Mouse (Mus musculus) c-Kit-positive CD71-negative TER-119-negative erythroid progenitor cells, embryonic 14.5 days (primary cell): ENCODE measurements around the gene Htatip2.

ENCODE experiments used
- DNase-seq: peaks from one replicate; pipeline ENCODE4 v3.0.0-alpha.2; 2013; ENCODE audit warnings: low read depth

Gene Htatip2

DNA sequence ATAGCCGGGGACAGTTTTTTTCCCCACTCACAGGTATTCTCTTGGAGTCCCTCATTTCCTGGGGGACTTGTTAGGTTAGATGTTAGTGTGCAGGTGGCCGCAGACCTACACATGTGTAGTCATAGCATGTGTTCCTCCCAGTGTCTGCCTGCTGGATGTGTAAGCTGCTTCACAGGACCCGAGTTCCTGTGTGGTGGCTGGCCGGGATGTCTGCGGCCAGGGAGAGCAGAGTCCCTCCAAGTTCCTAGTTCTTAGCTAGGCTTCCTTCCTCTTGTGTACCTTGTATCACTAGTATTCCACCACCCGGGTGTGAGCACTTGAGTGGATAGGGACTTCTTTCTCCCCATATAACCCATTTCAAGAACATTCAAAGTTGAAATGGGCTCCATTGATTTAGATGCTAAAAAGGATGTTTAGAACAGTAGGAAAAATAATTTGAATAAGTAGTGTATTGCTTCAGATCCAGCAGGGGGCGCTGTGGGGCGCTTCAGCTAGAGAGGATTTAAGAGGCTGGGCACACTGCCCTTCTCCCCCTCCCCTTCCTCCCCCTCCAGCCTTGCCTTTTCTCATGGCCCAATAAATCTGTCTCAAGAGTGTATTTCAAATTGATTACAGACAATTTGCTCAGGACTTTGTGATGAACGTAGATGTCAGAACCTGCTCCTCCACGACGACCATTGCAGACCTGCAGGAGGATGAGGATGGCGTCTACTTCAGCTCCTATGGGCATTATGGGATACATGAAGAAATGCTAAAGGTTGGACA is 27.9 kb downstream of the Htatip2 start:
- DNase-seq = no peak

DNA sequence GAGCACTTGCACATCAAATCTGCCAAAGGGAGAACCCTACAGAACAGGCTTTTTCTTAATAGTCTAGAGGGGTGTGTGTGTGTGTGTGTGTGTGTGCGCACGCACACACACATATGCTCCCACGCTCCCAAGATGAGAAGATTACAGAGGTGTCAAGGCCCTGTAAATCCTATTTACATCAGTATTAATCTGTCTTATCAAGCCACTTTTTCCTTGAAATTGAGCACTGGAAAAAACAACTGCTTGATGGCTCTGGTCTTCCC is 28.4 kb downstream of the Htatip2 start:
- DNase-seq = no peak

DNA sequence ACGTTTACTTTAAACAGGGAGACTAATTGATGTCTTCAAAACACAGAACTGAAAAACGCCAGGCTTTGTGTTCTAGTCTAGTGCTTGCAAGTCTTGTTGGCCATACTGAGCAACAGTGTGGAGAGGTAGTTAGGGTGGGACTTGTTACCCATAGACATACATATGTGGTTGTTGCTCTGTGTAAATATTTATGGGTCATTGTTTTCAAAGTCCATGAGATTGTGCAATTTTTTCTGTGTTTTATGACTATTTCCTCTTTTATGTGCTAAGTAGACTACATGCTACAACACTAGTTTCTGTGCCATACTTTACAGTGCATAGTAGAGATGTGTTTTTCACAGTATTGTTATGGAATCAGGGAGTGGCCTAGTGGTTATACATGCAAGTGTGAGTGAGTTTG is 35.4 kb downstream of the Htatip2 start:
- DNase-seq = no peak

DNA sequence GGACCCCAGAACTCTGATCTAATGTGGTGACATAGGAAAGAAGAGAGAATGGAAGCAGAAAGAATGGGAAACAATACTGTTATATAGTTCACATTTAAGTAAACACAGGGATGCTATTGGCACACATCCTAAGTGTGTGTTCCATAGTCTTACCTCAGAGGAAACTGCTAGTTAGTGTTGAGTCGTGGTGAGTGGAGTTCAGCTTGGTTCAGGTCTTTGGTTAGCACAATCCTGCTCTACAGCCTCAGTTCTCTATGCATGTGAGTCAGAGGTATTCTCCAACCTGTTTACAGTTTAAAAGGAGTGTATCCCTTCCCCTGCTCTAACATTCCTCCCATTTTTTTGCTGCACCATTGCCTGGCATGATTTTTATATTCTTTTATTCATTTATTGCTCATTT is 38.3 kb downstream of the Htatip2 start:
- no peak for DNase-seq

DNA sequence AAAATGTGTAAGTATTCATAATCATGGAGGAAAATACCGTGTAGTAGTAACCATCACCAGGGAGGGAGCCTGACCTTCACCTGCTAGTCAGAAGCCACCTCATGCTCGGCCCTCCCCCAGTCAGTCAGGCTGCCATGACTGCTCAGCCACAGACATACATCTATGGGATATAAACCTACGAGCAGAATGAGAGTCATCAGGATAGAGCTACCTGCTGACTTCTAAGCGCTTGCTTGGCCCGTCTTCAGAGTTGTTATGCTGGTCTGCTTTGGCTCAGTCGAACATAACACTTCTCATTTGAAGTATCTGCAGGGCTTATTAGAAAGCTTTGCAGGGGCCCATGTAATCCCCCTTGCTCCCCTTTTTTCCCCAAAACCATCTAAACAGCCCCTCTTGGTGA is 44.6 kb downstream of the Htatip2 start:
- no peak for DNase-seq

DNA sequence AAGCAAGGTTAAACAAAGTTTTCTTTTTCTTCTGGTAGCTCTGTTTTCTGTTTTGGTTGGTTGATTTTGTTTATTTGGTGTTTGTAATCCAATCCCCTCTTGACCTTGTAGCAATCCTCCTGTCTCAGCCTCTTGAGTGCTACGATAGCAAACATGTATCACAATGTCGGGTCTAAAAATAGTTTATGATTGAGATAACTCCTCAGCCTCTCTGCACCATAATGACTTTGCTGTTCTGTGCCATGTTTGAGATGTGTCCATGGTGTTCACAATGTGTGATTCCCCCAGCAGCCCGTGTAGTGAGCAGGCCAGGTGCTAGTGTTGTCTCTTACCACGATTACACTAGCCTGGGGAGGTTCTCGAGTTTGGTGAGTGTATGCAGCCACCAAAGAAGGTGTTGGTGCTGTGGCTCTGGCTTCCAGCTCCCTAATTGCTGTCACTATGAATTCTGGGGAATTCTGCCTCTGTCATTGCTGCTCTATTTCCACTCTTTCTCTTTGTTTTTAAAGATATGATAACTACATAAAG is 45.8 kb downstream of the Htatip2 start:
- no peak for DNase-seq

DNA sequence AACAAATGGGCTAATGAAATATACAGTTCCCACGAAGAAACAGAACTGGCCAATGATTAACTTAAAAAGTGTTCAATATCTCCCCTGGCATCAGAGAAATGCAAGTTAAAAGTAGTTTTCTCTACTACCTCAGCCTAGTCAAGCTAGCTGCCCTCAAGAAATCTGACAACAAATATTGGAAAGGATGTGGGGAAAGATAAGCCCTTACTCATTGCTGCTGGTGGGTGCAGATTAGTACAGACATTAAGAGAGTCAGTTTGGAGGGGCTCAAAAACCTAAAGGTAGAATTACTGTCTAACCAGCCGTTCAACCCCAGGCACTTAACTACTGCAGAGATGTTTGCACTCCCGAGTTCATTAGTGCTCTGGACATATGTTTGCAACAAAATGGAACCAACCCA is 46.7 kb downstream of the Htatip2 start:
- DNase-seq = no peak

DNA sequence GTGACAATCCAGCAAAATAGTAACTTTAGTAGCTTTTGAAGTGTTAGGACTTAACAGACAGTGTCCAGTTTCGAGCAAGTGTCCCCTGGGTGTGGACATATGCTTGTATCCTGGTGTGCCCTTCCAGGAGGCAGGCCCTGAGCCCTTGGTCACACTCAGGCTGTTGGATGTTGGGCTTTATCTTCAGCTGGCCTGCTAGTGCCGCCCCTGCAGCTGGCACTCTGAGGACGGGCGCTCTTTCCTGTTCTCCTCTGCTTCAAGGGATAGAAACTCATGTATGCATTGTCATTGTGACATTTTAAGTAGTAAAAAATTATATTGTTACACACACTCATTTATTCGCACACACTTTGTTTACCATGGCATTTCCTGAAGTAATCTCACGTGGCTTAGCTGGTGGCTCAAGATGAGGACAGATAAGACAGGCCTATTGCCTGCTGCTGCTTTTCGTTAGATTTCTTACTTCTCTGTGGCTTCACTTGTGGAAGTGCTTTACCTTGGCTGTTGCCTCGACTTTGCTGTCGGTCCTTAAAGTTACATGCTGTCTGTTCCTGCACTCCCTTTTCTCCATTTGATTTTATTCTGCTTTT is 48.3 kb downstream of the Htatip2 start:
- no peak for DNase-seq

DNA sequence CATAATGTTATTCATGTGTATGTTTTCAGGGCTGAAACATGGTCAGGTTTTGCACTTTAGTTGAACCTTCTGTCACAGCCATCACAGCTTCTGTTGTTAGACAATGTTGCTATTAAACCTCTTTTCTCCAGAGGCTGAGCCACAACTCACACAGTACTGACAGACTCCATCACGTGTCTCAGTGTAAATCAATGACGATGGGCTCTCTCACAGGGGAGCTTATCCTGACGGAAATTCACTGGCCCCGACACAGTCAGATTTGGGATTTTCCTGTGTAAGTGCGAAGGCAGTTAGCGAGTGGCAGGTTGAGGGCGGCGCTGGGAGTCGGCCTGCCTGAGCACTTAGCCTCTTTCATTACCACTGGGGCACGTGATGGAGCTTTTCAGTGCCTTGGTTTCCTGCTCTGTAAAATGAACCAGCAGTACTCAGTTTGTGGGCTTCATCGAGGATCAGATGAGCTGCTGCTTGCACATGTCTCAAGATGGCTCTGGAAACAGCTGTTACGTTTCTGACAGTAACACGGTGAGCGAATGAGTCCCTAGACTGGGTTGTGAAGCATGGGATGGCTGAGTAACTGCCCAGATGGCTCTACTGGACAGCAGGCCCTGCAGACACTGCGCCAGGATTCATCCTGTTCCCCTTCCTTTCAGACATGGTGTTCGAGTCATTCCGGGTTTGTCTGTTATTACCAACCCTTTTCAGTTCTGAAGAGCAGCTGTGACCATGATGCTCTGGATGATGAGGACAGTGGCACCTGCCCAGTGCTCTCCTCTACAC is 49.1 kb downstream of the Htatip2 start:
- DNase-seq = no peak

DNA sequence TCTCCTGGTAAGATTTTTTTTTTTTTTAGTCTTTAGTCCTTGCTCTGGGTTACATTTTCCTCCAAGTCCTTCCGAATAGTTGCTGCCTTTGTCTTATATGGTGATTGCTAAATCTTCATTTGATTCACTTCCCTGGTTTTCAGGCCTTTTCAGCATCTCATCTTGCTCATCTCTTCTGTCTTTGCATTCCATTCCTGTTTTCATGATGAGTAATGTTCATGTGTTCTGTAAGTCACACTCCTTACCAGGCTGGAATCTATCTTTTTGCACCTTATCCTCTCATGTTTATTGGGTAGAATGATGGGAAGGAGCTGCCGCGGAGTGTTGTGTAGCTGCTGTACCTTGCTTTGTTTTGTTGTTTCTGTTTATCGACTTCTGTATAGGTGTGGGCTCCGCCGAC is 50.2 kb downstream of the Htatip2 start:
- DNase-seq = no peak

DNA sequence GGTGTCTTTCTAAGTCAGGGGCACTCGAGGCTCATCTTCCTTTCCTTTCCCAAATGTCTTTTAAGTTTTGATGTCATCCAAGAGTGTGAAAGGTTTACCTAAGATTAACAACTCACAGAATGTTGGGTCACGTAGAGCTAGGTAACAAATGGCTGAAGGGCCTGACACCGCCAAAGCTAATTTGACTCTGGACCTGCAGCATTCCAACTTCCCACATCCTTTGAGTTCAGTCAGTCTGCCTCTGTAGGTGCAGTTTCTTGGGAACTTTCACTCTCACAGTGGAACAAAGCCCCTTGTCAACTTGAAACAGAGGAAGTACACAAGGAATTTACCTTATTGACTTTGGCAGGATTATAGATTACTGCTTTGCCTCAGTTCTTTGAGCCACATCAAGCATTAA is 50.6 kb downstream of the Htatip2 start:
- no peak for DNase-seq

DNA sequence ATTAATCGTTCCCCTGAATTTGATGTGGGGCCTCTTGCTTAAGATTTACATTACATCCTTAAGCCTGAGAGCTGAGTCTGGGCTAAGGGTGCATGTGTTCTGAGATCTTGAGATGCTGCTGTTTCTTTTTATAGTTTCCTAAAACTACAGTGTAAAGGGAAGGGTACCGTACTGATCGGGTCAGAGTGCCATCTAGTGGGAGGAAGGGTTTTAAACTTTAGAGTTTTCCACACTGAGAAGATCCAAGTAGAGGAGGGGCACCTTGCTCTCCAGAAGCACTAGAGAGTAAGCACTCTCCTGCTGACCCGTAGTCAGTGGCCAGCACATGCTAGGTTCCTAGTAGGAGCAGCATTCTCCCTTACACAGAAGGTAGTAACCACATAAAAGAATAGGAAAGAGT is 52.4 kb downstream of the Htatip2 start:
- no peak for DNase-seq

DNA sequence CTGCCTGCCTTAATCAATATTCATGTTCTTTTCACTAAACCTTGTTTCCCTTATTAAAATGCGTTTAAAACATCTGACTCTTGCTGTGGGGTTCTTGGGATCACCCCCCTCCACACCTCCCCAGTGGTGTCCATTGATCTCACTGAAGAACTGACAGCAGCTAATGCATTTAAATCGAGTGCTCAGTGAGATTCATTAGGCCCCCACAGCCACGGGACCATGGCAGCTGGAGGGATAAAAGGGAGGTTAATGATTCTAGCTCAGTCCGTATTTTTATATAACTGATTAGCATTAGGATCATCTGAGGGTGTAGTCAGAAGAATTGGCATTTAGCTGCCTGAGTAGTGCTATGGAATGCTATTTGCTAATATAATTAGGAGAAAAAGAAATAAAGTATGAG is 60.5 kb downstream of the Htatip2 start:
- no peak for DNase-seq

DNA sequence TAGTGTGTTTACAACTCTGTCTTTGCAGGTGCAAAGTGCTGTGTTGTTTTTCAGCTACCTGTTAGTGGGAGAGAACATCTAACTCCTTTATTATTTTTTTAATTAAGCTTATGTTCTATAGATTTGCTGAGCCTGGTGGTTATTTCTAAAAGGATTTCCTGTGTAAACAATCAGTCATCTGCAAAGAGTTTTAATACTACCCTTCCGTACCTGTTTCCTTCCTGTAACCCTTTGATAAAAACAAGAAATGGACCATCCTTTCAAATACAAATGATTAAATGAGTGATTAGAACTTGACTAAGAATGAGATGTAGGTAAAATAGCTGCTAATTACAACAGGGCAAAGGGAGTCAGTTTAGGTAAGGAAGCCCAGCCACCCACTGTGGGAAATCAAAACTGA is 62.5 kb downstream of the Htatip2 start:
- DNase-seq = no peak

DNA sequence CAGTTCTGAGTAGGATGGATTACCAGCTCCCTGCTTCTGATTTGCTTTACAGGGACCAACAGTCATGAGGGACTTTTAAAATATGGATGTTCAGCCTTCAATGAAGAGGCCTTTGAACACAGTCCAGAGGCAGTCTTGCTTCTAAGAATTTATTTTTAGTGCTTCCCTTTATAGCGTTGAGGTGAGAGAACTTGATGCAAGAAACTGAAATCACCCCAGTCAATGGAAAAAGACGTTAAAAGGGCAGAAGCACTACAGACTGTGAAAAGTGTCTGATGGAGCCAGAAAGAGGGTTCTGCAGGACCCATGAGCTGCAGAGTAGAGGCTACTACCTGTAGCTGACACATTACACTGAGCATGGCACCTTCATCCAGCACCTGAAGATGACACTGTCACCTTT is 63.1 kb downstream of the Htatip2 start:
- no peak for DNase-seq
